Mouse (Mus musculus) kidney, postnatal 4 days (tissue): ENCODE data around the gene Chd1.
"Not testable (repeated sequence)": the region's sequence is repeated elsewhere in the genome, so short reads cannot be mapped to it uniquely, and the experiment has no call there.

ENCODE experiments used
- DNase-seq, 2 experiments: peaks; one replicate each; pipeline ENCODE4 v3.0.0; 2021; ENCODE audit warnings: mixed read lengths in 2 of 2

Gene Chd1

GRCm38 (mm10) chr17:15704475-15705300, at the start of gene Chd1:
TSS of gene Chd1 (plus strand) at chr17:15704967.
- DNase-seq = peak; percentile 93 to 95

GRCm38 (mm10) chr17:15656881-15657607, 47.7 kb upstream of the Chd1 start:
- peak; percentile 53 to 70 for DNase-seq

- DNase-seq = no peak
Measured at GRCm38 (mm10) chr17:15672870-15673269, 31.9 kb upstream of the Chd1 start.

- DNase-seq = no peak
Measured at GRCm38 (mm10) chr17:15677970-15678645, 26.7 kb upstream of the Chd1 start.

GRCm38 (mm10) chr17:15679966-15680630, 24.7 kb upstream of the Chd1 start:
- no peak for DNase-seq

GRCm38 (mm10) chr17:15680661-15681060, 24.1 kb upstream of the Chd1 start:
- DNase-seq = no peak

GRCm38 (mm10) chr17:15686396-15686795, 18.4 kb upstream of the Chd1 start:
- DNase-seq = no peak

- no peak for DNase-seq
Measured at GRCm38 (mm10) chr17:15690304-15690703, 14.5 kb upstream of the Chd1 start.

GRCm38 (mm10) chr17:15695566-15695965, 9.2 kb upstream of the Chd1 start:
- DNase-seq = no peak

GRCm38 (mm10) chr17:15698956-15699355, 5.8 kb upstream of the Chd1 start:
- DNase-seq = no peak

- no peak for DNase-seq
Measured at GRCm38 (mm10) chr17:15701505-15701904, 3.3 kb upstream of the Chd1 start.

GRCm38 (mm10) chr17:15704158-15704474, 651 bp upstream of the Chd1 start:
- no peak for DNase-seq

- DNase-seq = peak; percentile 59 to 74
Measured at GRCm38 (mm10) chr17:15705303-15706284, 827 bp downstream of the Chd1 start.

GRCm38 (mm10) chr17:15714507-15714906, 9.7 kb downstream of the Chd1 start:
- DNase-seq = no peak

GRCm38 (mm10) chr17:15715013-15715902, 10.5 kb downstream of the Chd1 start:
- peak; percentile 44 to 53 for DNase-seq

- no peak for DNase-seq
Measured at GRCm38 (mm10) chr17:15715940-15716339, 11.2 kb downstream of the Chd1 start.

GRCm38 (mm10) chr17:15720841-15721240, 16.1 kb downstream of the Chd1 start:
- no peak for DNase-seq

GRCm38 (mm10) chr17:15723291-15723690, 18.5 kb downstream of the Chd1 start:
- no peak for DNase-seq

GRCm38 (mm10) chr17:15723866-15724475, 19.2 kb downstream of the Chd1 start:
- not testable (repeated sequence) for DNase-seq

- DNase-seq = no peak
Measured at GRCm38 (mm10) chr17:15731706-15732105, 26.9 kb downstream of the Chd1 start.
